Mouse (Mus musculus) limb, embryonic 12.5 days (tissue): ENCODE measurements around the gene Osbpl2. TPM values are rescaled to one million over a fixed set of nuclear protein-coding genes. Genes with fewer than 3 reads are reported as not detected.

Experiments used
- ATAC-seq: fragments of 200-750 bp; cut with Nextera tagmentation; 2 replicates; pipeline ENCODE4 v1.8.0; 2017; ENCODE audit warnings: low read depth, moderate TSS enrichment; ENCODE audit not compliant: insufficient number of reproducible peaks, insufficient read depth, low FRiP score, low TSS enrichment
- H3K27ac ChIP-seq: fragments of 300-500 bp; sonication (generic); 2 replicates; pipeline ENCODE4 v1.5.1; 2016; ENCODE audit warnings: mild to moderate bottlenecking, moderate library complexity
- H3K27me3 ChIP-seq: fragments of 300-500 bp; sonication (generic); 2 replicates; pipeline ENCODE4 v1.6.1; 2016; ENCODE audit warnings: mild to moderate bottlenecking, moderate library complexity
- H3K36me3 ChIP-seq: fragments of 300-500 bp; sonication (generic); 2 replicates; pipeline ENCODE4 v1.6.1; 2016; ENCODE audit warnings: mild to moderate bottlenecking, moderate library complexity
- H3K4me1 ChIP-seq: fragments of 300-500 bp; sonication (generic); replicated peaks from 2 replicates; pipeline ENCODE4 v1.6.1; 2016
- H3K4me2 ChIP-seq: fragments of 300-500 bp; sonication (generic); 2 replicates; pipeline ENCODE4 v1.6.1; 2016; ENCODE audit warnings: mild to moderate bottlenecking, moderate library complexity
- H3K4me3 ChIP-seq: fragments of 300-500 bp; sonication (generic); replicated peaks from 2 replicates; pipeline ENCODE4 v1.5.1; 2016; ENCODE audit warnings: mild to moderate bottlenecking
- H3K9ac ChIP-seq: fragments of 300-500 bp; sonication (generic); replicated peaks from 2 replicates; pipeline ENCODE4 v1.6.1; 2016; ENCODE audit warnings: mild to moderate bottlenecking, moderate library complexity
- H3K9me3 ChIP-seq: fragments of 300-500 bp; sonication (generic); 2 replicates; pipeline ENCODE4 v1.6.1; 2016; ENCODE audit warnings: mild to moderate bottlenecking, moderate library complexity
- WGBS: fragments of 180-500 bp; shearing (Covaris S2); methylation state at CpG from one replicate; pipeline ENCODE4 v1.1.7; 2016; 5-methylcytosine and 5-hydroxymethylcytosine counted together
- polyA plus RNA-seq: library from polyadenylated mRNA; unstranded; fragments of >200 nt; fragmentation: Nextera tagmentation; extraction: Ambion mirVana; gene quantifications from 2 replicates; pipeline ENCODE4 v1.2.1, GENCODE M21; 2016

The Osbpl2 gene
- polyA plus RNA-seq, 1 experiment from 2014 or later = 33.0 TPM

DNA sequence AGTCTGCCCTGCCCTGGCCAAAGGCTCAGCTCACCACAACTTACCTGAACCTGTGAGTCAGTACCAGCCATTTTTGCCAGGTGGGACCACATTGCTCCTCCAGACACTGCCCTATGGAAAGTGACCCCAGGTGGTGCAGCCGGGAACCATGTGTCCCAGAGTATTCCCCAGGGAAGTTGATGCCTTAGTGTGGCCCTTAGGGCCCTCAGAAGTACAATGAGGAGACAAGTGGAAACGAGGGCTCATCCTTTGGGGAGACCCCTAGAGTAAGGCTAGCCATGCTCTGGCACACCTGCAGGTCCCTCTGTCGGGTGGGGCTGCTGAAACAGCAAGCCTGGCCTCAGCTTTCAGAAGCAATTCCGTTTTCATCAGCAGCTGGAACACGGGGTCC, 32.5 kb upstream of the Osbpl2 start:
- 76% methylated on average over 5 of the region's 5 CpGs for WGBS
- Histone ChIP-seq H3K36me3 (peaks cover 42% of the 10 kb centered on the region), H3K27me3 (no peaks in the 10 kb centered on the region), H3K4me1 (peaks cover 10% of the 10 kb centered on the region; the same call in 1 of the 2 replicates), H3K4me2 (no peak overlapping the region), H3K9me3 (no peaks in the 10 kb centered on the region), H3K9ac (no peak overlapping the region), H3K27ac (no peak overlapping the region), H3K4me3 (no peak overlapping the region)
- no peak for ATAC-seq

DNA sequence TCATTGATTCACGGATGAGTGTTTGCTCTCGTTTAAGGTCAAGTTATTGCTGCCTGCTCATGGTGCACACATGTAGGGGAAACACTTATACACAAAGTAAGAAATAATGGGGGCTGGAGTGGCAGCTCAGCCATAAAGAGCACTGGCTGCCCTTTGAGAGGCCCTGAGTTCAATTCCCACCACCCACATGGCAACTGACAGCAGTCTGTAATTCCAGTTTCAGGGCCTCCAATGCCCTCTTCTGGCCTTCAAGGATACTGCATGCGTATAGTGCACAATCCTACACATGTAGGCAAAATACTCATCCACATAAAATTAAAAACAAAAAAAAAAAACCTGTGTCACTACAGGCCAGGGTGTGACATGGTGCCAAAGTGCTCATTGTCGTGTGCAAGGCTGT, 31.6 kb upstream of the Osbpl2 start:
- peaks cover 10% of the 10 kb centered on the region; the same call in 1 of the 2 replicates for H3K4me1 ChIP-seq
- no peak overlapping the region for H3K4me2 ChIP-seq
- H3K9ac ChIP-seq = no peak overlapping the region
- H3K27ac ChIP-seq = no peak overlapping the region
- H3K27me3 ChIP-seq = no peaks in the 10 kb centered on the region
- H3K4me3 ChIP-seq = no peak overlapping the region
- no peak for ATAC-seq
- 92% methylated on average over 4 of the region's 4 CpGs for WGBS
- H3K9me3 ChIP-seq = no peaks in the 10 kb centered on the region
- H3K36me3 ChIP-seq = peaks cover 35% of the 10 kb centered on the region

DNA sequence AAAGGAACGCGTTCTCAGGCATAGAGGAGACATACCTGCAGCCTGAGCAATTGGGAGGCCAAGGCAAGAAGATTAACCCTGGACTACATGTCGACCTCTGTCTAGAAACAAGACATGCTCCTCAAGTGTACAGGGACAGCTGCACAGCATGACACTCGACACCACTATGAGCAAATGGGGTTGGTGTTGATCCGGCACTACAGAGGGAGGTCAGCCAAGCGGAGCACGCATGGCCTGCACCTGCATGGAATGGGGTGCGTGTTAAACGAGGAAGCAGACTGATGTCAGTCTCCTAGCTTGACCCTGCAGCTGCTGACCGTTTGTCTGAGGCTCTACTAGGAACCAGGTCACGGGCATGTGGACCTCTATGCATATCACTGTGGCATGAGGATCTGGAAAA, 28.8 kb upstream of the Osbpl2 start:
- Histone ChIP-seq H3K4me1 (no peaks in the 10 kb centered on the region), H3K9me3 (no peaks in the 10 kb centered on the region), H3K9ac (no peak overlapping the region), H3K4me2 (no peak overlapping the region), H3K36me3 (peaks cover 15% of the 10 kb centered on the region), H3K27me3 (no peaks in the 10 kb centered on the region), H3K4me3 (no peak overlapping the region), H3K27ac (no peak overlapping the region)
- 52% methylated on average over 11 of the region's 11 CpGs for WGBS
- ATAC-seq = no peak

DNA sequence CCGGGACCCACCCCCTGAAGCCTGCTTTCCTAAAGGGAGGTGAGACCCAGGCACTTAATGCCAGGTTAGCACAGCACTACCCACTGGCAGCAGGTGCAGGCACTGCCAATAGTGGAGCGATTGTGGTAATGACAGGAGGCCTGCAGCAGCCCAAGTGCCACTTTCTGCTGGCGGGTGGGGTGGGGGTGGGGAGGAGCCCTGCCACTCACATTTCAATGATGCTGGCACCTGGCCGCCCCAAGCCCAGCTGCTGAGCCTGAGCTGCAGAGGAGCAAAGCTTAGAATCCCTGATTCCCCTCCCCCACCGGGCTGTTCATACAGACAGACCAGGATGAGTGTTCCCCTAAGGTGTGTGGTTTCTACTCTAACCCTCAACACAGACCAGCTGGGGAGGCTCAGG, 23.4 kb upstream of the Osbpl2 start:
- H3K27ac ChIP-seq = no peak overlapping the region
- H3K9ac ChIP-seq = no peak overlapping the region
- H3K4me3 ChIP-seq = no peak overlapping the region
- no peak for ATAC-seq
- no peaks in the 10 kb centered on the region for H3K36me3 ChIP-seq
- no peak overlapping the region for H3K4me2 ChIP-seq
- H3K9me3 ChIP-seq = no peaks in the 10 kb centered on the region
- H3K27me3 ChIP-seq = peaks cover 51% of the 10 kb centered on the region
- H3K4me1 ChIP-seq = 0 out of 2 replicates have a peak, but pooled peaks cover 5% of the 10 kb centered on the region
- 35% methylated on average over 5 of the region's 5 CpGs for WGBS

DNA sequence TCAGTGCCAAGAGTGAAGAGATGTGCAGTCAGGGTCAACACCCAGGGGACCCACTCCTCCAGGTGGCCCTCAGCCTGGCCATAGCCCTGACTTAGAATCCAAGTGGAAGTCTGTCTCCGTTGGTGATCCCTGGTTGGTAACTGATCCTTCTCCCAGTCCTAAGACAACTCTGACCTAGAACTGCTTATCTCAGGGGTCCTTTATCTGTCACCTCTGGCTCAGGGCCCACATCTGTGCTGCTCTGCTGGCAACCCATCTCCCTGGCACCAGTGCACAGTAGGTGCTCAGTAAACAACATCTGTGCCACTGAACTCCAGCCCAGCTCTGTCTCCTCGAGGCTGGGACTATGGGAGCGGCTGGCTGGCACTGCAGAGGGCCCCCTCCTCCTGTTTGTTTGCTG, 21.5 kb upstream of the Osbpl2 start:
- H3K4me1 ChIP-seq = 0 out of 2 replicates have a peak, but pooled peaks cover 5% of the 10 kb centered on the region
- no peak overlapping the region for H3K4me2 ChIP-seq
- no peak overlapping the region for H3K4me3 ChIP-seq
- H3K27ac ChIP-seq = no peak overlapping the region
- H3K9ac ChIP-seq = no peak overlapping the region
- no peaks in the 10 kb centered on the region for H3K36me3 ChIP-seq
- no peak for ATAC-seq
- no peaks in the 10 kb centered on the region for H3K9me3 ChIP-seq
- H3K27me3 ChIP-seq = peaks cover 70% of the 10 kb centered on the region
- 43% methylated on average over 3 of the region's 3 CpGs for WGBS

DNA sequence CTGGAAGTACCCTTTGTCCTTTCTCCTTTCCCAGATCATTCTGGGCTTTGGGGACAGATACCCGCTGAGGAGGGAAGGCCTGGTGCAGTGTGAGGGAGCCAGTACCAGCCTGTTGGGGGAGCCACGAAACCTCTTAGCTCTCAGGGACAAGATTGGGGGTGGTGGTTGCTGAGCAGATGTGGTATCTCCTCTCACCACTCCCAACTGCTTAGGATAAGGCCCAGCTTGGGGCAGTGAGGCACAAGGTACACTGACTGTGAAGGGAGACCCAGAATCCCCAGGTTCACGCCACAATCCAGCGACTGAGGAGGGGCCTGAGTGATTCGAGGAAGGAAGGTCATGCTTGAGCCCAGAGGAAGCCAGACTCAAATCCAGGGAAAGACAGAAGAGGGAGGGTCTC, 20.9 kb upstream of the Osbpl2 start:
- ATAC-seq = no peak

DNA sequence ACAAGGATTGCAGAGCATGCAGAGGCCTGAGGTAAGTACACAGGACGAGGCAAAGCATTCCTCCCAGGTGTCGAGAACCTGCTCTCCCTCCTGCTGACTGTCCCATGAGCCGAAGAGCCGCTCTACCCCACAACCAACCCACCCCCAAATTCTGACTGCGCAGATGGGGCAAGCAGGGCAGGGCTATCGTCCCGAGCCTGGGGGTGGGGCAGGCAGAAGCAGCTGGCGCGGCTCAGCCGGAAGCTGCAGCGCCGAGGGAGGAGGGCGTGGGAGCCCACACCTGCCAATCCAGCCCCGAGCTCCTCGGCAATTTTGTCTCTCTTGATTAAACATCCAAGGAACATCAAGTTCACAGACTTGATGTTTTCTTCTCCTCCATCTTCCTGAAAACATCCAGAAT, 19.6 kb upstream of the Osbpl2 start:
- H3K27ac ChIP-seq = no peak overlapping the region
- no peak overlapping the region for H3K9ac ChIP-seq
- H3K4me2 ChIP-seq = 0 out of 2 replicates have a peak overlapping the region, but pooled peaks have one; percentile 6
- peaks cover 89% of the 10 kb centered on the region for H3K27me3 ChIP-seq
- H3K36me3 ChIP-seq = no peaks in the 10 kb centered on the region
- ATAC-seq = no peak
- H3K9me3 ChIP-seq = no peaks in the 10 kb centered on the region
- H3K4me1 ChIP-seq = peaks cover 20% of the 10 kb centered on the region
- no peak overlapping the region for H3K4me3 ChIP-seq
- WGBS = 5% methylated on average over 15 of the region's 15 CpGs

More for the DNA sequence above, 20.9 kb upstream of the Osbpl2 start:
- Histone ChIP-seq H3K9me3 (no peaks in the 10 kb centered on the region), H3K27ac (no peak overlapping the region), H3K4me2 (no peak overlapping the region), H3K4me1 (peaks cover 9% of the 10 kb centered on the region), H3K4me3 (no peak overlapping the region), H3K9ac (no peak overlapping the region), H3K27me3 (peaks cover 75% of the 10 kb centered on the region), H3K36me3 (no peaks in the 10 kb centered on the region)
- 34% methylated on average over 5 of the region's 5 CpGs for WGBS

DNA sequence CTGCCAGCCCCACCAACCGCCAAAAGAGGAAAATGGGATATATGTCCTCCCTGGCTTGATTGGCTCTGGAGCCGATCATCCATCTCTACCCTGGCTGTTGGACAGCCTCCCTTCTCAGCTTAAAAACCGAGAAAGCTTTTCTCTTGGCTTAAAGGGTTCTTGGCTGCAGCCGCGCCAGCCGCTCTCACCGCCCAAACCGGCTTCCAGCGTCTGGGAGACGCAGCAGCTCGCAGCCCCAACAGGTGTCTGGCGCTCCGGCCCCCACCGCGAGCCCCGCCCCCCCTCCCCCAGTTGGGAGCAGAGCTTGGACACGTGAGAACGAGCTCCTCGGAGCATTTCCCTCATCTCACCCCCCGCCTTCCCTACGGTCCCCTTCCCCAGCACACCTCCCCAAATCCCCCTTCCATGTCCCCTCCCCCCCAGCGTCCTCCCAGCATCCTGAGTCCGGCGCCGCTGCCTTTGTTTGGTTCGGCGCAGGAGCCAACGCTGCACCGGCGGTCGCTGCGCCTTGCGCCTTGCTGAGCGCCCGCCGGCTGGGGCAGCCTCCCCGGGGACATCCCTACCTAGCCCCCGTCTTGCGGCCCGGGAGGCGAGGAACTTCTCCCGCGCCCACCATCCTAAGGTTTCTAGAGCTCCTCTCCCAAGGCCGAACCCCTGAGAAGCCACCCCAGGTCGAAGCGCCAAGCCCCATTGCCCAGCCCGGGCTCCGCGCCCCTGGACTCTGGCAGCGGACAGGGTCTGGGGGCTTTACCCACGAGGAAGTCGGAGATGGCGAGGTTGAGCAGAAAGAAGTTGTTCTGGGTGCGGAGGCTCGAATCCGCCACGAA, 15.7 kb upstream of the Osbpl2 start:
- Histone ChIP-seq H3K9ac (0 out of 2 replicates have a peak overlapping the region, but pooled peaks have one; percentile 31), H3K4me3 (peak overlapping the region; percentile 53), H3K4me1 (peaks cover 22% of the 10 kb centered on the region), H3K4me2 (peak overlapping the region; percentile 99), H3K27me3 (peaks cover 93% of the 10 kb centered on the region), H3K27ac (no peak overlapping the region), H3K36me3 (no peaks in the 10 kb centered on the region), H3K9me3 (no peaks in the 10 kb centered on the region)
- WGBS = 2% methylated on average over 56 of the region's 57 CpGs
- ATAC-seq = no peak

DNA sequence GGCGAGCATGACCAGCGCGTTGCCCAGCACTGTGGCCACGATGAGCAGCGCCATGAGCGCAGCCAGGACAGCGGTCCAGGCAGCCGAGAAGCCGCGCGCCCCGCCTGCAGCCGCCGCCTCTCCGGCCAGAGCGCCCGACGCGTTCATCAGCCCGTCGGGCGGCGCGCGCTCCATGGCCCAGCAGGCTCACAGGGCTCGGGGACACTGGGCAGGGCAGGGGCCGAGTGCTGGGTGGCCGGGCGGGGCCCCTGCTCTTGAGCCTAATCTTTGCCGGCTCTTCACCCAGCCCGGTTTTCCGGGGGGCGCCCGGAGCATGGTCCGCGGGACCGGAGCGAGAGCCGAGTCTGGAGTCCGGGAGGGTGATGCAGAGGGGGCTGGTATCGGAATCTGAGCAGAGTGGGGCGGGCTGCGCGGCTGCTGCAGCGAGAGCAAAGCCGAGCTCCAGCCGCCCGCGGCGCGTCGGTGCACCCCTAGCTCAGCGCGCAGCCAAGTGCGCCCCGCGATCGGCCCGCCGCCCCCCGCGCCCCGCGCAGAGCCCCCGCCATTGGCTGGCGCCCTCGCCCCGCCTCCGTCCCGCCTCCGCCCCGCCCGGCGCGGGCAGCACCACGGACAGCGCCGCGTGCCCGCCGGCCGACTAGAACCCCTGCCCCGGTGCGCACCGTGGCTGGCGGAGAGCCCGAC, 15.0 kb upstream of the Osbpl2 start, which contains the start of gene Hrh3:
TSS of gene Hrh3 (minus strand) at position 511 of the 681 bp plus-strand sequence.
- Histone ChIP-seq H3K4me1 (peaks cover 22% of the 10 kb centered on the region), H3K36me3 (no peaks in the 10 kb centered on the region), H3K4me2 (peak within 1 kb of the TSS; percentile 99), H3K9ac (0 out of 2 replicates have a peak within 1 kb of the TSS, but pooled peaks have one; percentile 31), H3K4me3 (peak within 1 kb of the TSS; percentile 53), H3K9me3 (no peaks in the 10 kb centered on the region), H3K27ac (no peak within 1 kb of the TSS), H3K27me3 (peaks cover 85% of the 10 kb centered on the region)
- WGBS = under 1% methylated on average over 81 of the region's 87 CpGs
- peak; percentile 85 for ATAC-seq

DNA sequence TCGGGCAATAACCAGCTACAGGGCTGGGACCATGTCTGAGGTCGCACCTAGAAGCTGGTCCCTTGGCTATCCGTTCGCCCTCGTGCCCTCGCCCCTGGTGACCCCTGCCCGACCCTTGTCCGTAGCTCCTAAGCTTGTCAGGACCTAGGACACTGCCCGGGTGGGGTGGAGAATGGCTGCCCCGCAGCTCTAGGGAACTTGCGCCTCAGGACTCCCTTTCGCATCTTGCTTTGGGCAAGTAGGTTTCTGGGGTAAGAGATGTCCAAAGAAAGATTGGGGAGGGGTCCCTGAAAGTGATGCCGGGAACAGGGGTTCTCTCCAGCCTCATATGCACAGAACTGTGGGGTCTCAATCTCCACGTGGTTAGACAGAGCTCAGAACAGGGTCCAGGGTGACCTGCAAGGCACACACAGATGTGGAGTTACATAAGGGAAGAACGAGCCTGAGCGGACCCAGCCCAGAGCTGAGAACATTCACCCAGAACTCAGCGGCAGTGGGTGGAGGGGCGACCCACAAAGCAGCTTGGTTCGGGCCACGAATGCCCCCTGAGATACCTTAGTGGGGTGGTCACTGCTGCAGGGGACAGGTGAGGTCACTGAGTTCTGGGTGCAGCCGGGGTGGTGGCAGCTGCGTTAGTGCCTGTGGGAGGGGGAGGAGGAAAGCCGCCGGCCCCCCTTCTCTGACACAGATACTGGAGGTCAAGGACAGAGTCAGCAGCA, 14.3 kb upstream of the Osbpl2 start:
- no peaks in the 10 kb centered on the region for H3K36me3 ChIP-seq
- ATAC-seq = no peak
- H3K9me3 ChIP-seq = no peaks in the 10 kb centered on the region
- H3K27ac ChIP-seq = no peak overlapping the region
- peak overlapping the region; percentile 53 for H3K4me3 ChIP-seq
- WGBS = 14% methylated on average over 22 of the region's 24 CpGs
- peaks cover 18% of the 10 kb centered on the region for H3K4me1 ChIP-seq
- peak overlapping the region; percentile 99 for H3K4me2 ChIP-seq
- peaks cover 78% of the 10 kb centered on the region for H3K27me3 ChIP-seq
- H3K9ac ChIP-seq = no peak overlapping the region
